Mouse (Mus musculus): Measurements from ENCODE around the gene Cfap36.

- TF ChIP-seq CTCF (IDR thresholded peaks at IDR 0.05; ENCODE audit: low read depth) (no peak), EP300 (IDR thresholded peaks at IDR 0.05; ENCODE audit: low read depth) (no peak)
Observed at GRCm38 (mm10) chr11:29241961-29242360, 5.2 kb downstream of the Cfap36 start.
